Mouse (Mus musculus): ENCODE results near the gene Cldn4.

DNA sequence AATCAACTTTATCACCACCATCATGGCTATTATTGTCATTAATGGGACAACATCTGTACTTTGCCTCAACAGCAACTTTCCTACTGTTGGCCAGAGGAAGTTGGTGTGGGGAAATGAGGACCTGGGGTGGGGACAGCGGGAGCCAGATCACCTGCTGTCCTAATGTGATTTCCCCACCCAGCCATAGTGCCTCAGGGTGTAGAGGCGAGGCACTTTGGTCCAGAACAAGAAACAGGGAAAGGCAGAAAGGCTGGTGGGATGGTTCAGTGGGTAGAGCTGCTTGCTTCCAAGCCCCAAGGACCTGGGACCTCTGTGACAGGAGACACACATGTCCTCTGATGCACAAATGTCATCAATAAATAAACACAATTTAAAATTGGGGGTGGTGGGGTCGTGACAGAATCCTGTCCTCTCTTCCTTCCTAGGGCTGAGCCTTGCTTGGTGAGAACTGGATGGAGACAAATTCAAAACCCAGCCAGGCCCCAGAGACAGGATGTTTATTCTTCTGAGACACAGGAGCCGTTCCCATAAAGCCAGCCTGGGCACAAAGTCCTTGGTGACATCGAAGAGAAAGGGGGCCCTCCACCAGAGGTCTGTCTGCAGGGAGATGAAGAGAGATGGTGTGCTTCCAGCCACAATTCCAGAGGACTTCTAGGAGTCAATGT lies 818 bp upstream of the Cldn4 start:
- TF ChIP-seq CTCF (IDR thresholded peaks at IDR 0.05; ENCODE audit: control insufficient read depth, insufficient read depth, insufficient replicate concordance, low read depth, low read length) (no peak), POLR2A (IDR thresholded peaks at IDR 0.05; ENCODE audit: control insufficient read depth, low read depth, low read length) (no peak)
